Mouse (Mus musculus) hindbrain, postnatal 0 days (tissue): ENCODE measurements at regions not wholly inside any gene's neighbourhood (a gene's known extent, or its start where the extent isn't known, plus 50 kb on each side); places are given as distances from the start of the nearest gene placed in this dataset.

Experiments
- ATAC-seq: fragments of 200-750 bp; cut with Nextera tagmentation; 2 replicates; pipeline ENCODE4 v1.8.0; 2017; ENCODE audit warnings: mild to moderate bottlenecking, moderate TSS enrichment, moderate library complexity
- DNase-seq: peaks from one replicate; pipeline ENCODE4 v3.0.0-alpha.2; 2015; ENCODE audit warnings: low spot score
- H3K27ac ChIP-seq: fragments of 300-500 bp; sonication (generic); 2 replicates; pipeline ENCODE4 v1.5.1; 2014; ENCODE audit warnings: mild to moderate bottlenecking
- H3K27me3 ChIP-seq: fragments of 300-500 bp; sonication (generic); 2 replicates; pipeline ENCODE4 v1.6.1; 2014; ENCODE audit warnings: low read length, mixed read lengths; ENCODE audit not compliant: insufficient read depth
- H3K36me3 ChIP-seq: fragments of 300-500 bp; sonication (generic); 2 replicates; pipeline ENCODE4 v1.6.1; 2014; ENCODE audit warnings: low read length, mixed read lengths; ENCODE audit not compliant: insufficient read depth
- H3K4me1 ChIP-seq: fragments of 300-500 bp; sonication (generic); 2 replicates; pipeline ENCODE4 v1.6.1; 2014; ENCODE audit warnings: antibody characterized with exemption, low read length, mixed read lengths; ENCODE audit not compliant: insufficient read depth
- H3K4me2 ChIP-seq: fragments of 300-500 bp; sonication (generic); 2 replicates; pipeline ENCODE4 v1.6.1; 2014; ENCODE audit warnings: low read depth, mild to moderate bottlenecking, low read length, moderate library complexity, mixed read lengths
- H3K4me3 ChIP-seq: fragments of 300-500 bp; sonication (generic); 2 replicates; pipeline ENCODE4 v1.5.1; 2014; ENCODE audit warnings: low read length
- H3K9ac ChIP-seq: fragments of 300-500 bp; sonication (generic); replicated peaks from 2 replicates; pipeline ENCODE4 v1.6.1; 2014; ENCODE audit warnings: mild to moderate bottlenecking, low read length, moderate library complexity, mixed read lengths
- H3K9me3 ChIP-seq: fragments of 300-500 bp; sonication (generic); 2 replicates; pipeline ENCODE4 v1.6.1; 2016; ENCODE audit warnings: low read length, mixed read lengths
- CTCF ChIP-seq: IDR thresholded peaks from 2 replicates; pipeline ENCODE4 v1.5.1; 2016; ENCODE audit warnings: antibody characterized with exemption, control low read depth, low read depth
- WGBS: fragments of 180-500 bp; shearing (Covaris S2); extraction: QIAGEN DNeasy Blood & Tissue Kit; methylation state at CpG from one replicate; pipeline ENCODE4 v1.1.7; 2014; 5-methylcytosine and 5-hydroxymethylcytosine counted together

DNA sequence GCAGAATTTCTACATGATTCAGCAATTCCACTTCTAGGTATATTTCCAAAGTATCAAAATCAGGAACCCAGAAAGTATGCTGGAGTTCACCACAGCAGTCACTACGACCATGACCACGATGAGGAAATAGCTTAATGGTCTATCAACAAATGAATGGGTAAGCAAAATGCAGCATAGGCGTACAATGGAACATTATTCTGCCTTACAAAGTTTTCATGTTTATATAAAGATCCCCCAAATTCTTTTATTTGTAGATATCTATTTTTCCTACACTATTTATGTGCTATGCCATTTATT is 71.4 kb upstream of the Mark1 start:
- Histone ChIP-seq H3K27me3 (no peaks in the 10 kb centered on the region), H3K4me1 (no peaks in the 10 kb centered on the region), H3K4me3 (no peak overlapping the region), H3K9me3 (no peaks in the 10 kb centered on the region), H3K36me3 (no peaks in the 10 kb centered on the region), H3K27ac (no peak overlapping the region), H3K9ac (no peak overlapping the region), H3K4me2 (no peak overlapping the region)
- ATAC-seq (no peak), DNase-seq (no peak)
- TF ChIP-seq CTCF = no peak
- 92% methylated on average over 3 of the region's 3 CpGs for WGBS

DNA sequence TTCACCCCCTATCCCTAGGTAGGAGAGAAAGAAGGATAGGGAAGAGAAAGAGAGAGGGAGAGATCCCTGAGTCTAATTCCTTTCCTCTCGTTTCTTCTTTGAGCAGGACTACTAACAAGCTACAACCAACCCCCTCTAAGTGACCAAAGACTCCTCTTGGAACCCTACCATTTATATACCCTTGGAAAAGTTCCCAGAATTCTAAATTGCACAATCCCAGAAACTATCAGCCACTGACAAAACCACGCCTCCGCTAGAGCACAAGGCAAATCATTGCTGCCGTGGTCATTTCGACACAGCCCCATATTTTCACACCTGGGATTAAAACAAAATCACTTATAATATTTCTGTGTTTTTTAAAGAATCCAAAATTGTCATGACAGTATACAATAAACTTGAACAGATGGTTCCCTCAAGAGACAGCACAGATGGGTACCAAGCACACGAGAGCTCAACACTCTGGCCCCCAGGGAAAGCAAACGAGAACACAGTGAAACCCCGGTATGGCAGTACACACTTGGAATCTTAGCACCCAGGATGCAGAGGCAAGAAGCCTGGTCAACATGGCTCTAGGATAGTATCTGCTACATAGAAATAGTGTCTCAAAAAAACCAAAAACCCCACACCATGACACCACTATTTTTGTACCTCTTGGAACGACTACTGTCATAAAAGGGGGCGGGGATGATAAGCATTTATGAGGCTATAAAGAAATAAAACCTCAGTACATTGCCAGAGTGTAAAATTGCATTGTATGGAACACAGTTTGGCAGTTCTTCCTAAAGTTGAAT is 70.9 kb upstream of the Mark1 start:
- no peak for TF ChIP-seq CTCF
- Histone ChIP-seq H3K36me3 (no peaks in the 10 kb centered on the region), H3K9ac (no peak overlapping the region), H3K4me3 (no peak overlapping the region), H3K27ac (no peak overlapping the region), H3K4me1 (no peaks in the 10 kb centered on the region), H3K27me3 (no peaks in the 10 kb centered on the region), H3K9me3 (no peaks in the 10 kb centered on the region), H3K4me2 (no peak overlapping the region)
- DNase-seq = no peak
- no peak for ATAC-seq
- WGBS = 70% methylated on average over 10 of the region's 10 CpGs

DNA sequence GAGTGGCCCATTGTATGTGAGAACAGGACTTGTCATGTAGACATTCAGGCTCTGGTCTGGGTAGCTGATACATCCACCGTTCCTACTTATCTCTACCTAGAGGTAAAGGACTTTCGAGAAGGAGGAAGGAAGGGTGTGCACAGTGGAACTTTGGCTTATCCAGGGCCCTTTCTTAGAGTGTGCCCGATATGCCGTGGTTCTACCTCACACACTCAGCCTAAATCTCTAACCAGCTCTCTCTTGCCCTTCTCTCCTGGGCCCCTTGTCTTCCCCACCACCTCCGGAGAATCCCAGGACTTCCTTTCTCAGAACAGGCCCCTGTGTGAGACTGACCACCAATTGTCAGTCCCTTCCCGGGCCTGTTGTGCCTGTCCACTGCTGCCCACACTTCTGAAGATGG is 68.8 kb upstream of the Mark1 start:
- H3K9ac ChIP-seq = no peak overlapping the region
- WGBS = 81% methylated on average over 6 of the region's 6 CpGs
- DNase-seq (no peak), ATAC-seq (no peak)
- no peaks in the 10 kb centered on the region for H3K9me3 ChIP-seq
- H3K4me3 ChIP-seq = no peak overlapping the region
- H3K27me3 ChIP-seq = no peaks in the 10 kb centered on the region
- H3K4me1 ChIP-seq = no peaks in the 10 kb centered on the region
- H3K4me2 ChIP-seq = no peak overlapping the region
- H3K27ac ChIP-seq = no peak overlapping the region
- no peaks in the 10 kb centered on the region for H3K36me3 ChIP-seq
- TF ChIP-seq CTCF = no peak

DNA sequence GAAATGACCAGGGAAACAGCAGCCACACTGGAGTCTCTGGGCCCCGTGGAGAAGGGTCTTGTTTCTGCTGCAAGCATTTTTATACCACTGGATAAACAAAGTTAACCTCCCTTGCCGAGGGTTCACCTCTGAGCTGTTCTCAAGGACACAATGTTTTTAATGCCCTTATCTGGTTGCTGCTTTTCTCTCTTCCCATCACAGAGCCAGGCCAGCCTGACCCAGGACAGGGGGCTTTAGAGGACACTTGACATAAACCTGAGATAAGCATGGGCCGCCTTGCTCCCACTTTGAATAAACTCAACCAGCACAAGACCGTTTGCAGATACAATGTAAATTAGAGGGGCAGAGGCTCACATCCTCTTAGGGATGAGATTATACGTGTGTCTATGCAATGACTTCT is 68.3 kb upstream of the Mark1 start:
- WGBS = 83% methylated on average over 5 of the region's 5 CpGs
- H3K4me3 ChIP-seq = no peak overlapping the region
- no peak overlapping the region for H3K27ac ChIP-seq
- no peaks in the 10 kb centered on the region for H3K4me1 ChIP-seq
- ATAC-seq = no peak
- DNase-seq = no peak
- H3K9me3 ChIP-seq = no peaks in the 10 kb centered on the region
- H3K36me3 ChIP-seq = no peaks in the 10 kb centered on the region
- no peak overlapping the region for H3K9ac ChIP-seq
- H3K4me2 ChIP-seq = no peak overlapping the region
- no peaks in the 10 kb centered on the region for H3K27me3 ChIP-seq
- no peak for TF ChIP-seq CTCF

DNA sequence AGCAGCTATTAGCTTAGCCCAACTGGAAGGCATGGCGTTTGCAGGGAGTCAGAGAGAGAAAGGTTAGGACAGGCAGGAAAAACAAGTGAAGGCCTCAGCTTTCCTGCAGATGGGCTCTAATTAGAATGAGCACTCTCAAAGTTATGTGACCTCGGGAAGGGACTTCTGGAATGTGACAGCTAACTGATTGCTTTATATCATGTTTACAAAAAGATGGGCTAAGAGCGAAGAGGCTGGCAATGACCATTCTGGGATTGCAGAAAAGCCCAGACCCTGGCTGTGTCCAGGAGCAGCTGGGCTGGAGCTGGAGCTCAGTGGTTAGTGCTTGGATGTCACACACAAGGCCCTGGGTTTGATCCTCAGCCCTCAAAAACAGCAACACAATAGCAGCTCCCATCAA is 65.7 kb upstream of the Mark1 start:
- H3K27ac ChIP-seq = no peak overlapping the region
- no peaks in the 10 kb centered on the region for H3K27me3 ChIP-seq
- H3K4me2 ChIP-seq = no peak overlapping the region
- H3K4me1 ChIP-seq = no peaks in the 10 kb centered on the region
- no peak for TF ChIP-seq CTCF
- H3K9ac ChIP-seq = no peak overlapping the region
- no peaks in the 10 kb centered on the region for H3K36me3 ChIP-seq
- H3K4me3 ChIP-seq = no peak overlapping the region
- no peak for ATAC-seq
- no peak for DNase-seq
- H3K9me3 ChIP-seq = no peaks in the 10 kb centered on the region
- 68% methylated on average over 3 of the region's 3 CpGs for WGBS

DNA sequence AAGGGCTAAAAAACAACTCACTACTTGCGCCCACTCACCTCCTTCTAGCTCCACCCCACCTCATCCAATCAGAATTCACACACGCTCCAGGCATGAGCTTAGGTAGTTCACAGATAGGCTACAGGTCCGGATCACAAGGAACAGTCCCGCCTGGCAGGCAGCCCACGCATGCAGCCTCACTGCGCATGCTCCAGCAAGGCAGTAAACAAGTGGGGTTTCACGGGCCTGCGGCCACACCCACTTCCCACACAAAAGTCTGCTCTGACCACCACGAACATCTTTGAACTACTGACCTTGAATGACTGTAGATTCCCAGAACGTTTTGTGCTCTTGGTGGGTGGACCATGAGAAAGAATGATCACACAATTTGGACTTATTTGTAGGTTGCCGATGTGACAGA is 62.7 kb upstream of the Mark1 start:
- Histone ChIP-seq H3K4me3 (no peak overlapping the region), H3K36me3 (no peaks in the 10 kb centered on the region), H3K9me3 (no peaks in the 10 kb centered on the region), H3K4me2 (no peak overlapping the region), H3K27me3 (no peaks in the 10 kb centered on the region), H3K27ac (no peak overlapping the region), H3K4me1 (no peaks in the 10 kb centered on the region), H3K9ac (no peak overlapping the region)
- no peak for ATAC-seq
- 74% methylated on average over 11 of the region's 11 CpGs for WGBS
- no peak for TF ChIP-seq CTCF
- no peak for DNase-seq

DNA sequence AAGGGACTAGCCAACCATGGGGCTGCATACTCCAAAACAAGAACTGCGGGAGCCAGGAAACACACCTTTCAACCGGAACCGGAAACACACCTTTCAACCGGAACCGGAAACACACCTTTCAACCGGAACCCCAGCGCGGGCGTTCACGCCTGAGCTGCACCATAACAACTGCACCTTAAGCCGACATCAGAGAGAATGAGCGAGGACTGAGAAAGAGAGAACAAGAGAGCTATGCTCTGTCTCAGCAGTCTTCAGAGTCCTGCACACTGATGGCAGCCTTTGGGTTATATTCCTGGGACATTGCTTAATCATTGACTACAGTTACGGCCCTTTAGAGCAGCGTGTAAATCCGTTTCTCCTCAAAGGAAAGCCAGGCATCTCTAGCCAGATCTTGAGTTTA is 58.1 kb upstream of the Mark1 start:
- no peak for TF ChIP-seq CTCF
- Histone ChIP-seq H3K27me3 (no peaks in the 10 kb centered on the region), H3K27ac (no peak overlapping the region), H3K4me2 (no peak overlapping the region), H3K4me1 (no peaks in the 10 kb centered on the region), H3K9me3 (no peaks in the 10 kb centered on the region), H3K4me3 (no peak overlapping the region), H3K36me3 (no peaks in the 10 kb centered on the region), H3K9ac (no peak overlapping the region)
- no peak for DNase-seq
- WGBS = 88% methylated on average over 15 of the region's 15 CpGs
- ATAC-seq = no peak
